Mouse (Mus musculus): ENCODE results near the gene Fgfr3. TPM values are rescaled to one million over a fixed set of nuclear protein-coding genes. Genes with fewer than 3 reads are reported as not detected.

The Fgfr3 gene
- polyA plus RNA-seq, 1 experiment from 2014 or later = 30.8 TPM

GRCm38 (mm10) chr5:33695718-33696121 is 25.8 kb upstream of the Fgfr3 start:
- no peak for DNase-seq (ENCODE audit: low spot score)
- Histone ChIP-seq H3K36me3 (ENCODE audit: control insufficient read depth, insufficient read depth, low read length) (no peaks in the 10 kb centered on the region), H3K9me3 (replicated peaks; ENCODE audit: control insufficient read depth, low read length) (no peaks in the 10 kb centered on the region), H3K27me3 (replicated peaks; ENCODE audit: control insufficient read depth, insufficient read depth, low read length) (no peaks in the 10 kb centered on the region), H3K27ac (ENCODE audit: low read depth, low read length) (peak overlapping the region; percentile 90), H3K4me2 (ENCODE audit: low read length) (peak overlapping the region; percentile 83), H3K4me3 (ENCODE audit: low read depth, low read length) (peak overlapping the region; percentile 43), H3K4me1 (ENCODE audit: control insufficient read depth, insufficient read depth, low read length) (peaks cover 62% of the 10 kb centered on the region), H3K9ac (ENCODE audit: low read length) (peak overlapping the region; percentile 65)
- under 1% methylated on average over 22 of the region's 24 CpGs for WGBS
- no peak; the same call in 1 of the 2 replicates for ATAC-seq

DNA sequence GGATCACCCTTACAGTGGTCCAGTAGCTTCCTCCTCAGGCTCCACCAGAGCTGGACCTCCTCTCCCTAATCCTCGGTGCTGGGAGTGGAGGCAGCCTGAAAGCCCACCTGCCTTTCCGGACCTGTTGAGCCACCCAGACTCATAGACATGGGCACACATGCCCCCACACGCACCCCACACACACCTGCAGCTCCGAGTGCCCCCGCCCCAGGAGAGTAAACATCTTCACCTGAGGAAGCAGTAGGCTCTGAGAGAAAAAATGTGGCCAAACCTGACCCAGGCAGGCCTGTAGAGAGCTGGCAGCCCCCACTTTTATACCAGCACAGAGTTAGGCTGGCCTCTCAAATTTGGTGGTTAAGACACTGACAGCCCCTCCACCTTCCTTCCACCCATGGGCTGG is 25.0 kb upstream of the Fgfr3 start:
- Histone ChIP-seq H3K27ac (ENCODE audit: low read depth, low read length) (peak overlapping the region; percentile 45; the same call in 1 of the 2 replicates), H3K4me3 (ENCODE audit: low read depth, low read length) (no peak overlapping the region), H3K9ac (ENCODE audit: low read length) (no peak overlapping the region), H3K9me3 (replicated peaks; ENCODE audit: control insufficient read depth, low read length) (no peaks in the 10 kb centered on the region), H3K36me3 (ENCODE audit: control insufficient read depth, insufficient read depth, low read length) (no peaks in the 10 kb centered on the region), H3K4me2 (ENCODE audit: low read length) (no peak overlapping the region), H3K4me1 (ENCODE audit: control insufficient read depth, insufficient read depth, low read length) (peaks cover 60% of the 10 kb centered on the region), H3K27me3 (replicated peaks; ENCODE audit: control insufficient read depth, insufficient read depth, low read length) (no peaks in the 10 kb centered on the region)
- WGBS = 34% methylated on average over 5 of the region's 5 CpGs
- no peak for DNase-seq (ENCODE audit: low spot score)
- no peak for ATAC-seq

DNA sequence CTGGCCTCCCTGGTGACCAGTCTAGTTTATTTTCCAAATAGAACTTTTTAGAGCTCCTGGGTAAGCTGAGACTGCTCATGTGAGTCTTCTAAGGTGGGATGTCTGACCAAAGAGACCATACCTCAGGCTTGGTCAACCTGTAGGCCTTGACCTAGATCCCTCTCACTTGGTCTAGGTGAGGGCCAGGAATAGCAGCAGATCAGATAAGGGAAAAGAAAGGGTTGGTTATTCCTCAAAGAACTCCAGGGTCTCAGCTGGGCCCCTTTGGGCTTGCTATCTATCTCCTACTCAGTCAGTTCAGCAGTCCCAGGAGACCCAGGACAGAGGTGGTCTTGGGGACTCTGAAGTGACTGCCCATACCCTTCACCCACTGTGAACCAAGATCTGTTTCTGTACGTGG is 23.9 kb upstream of the Fgfr3 start:
- DNase-seq (ENCODE audit: low spot score) (no peak), ATAC-seq (no peak)
- Histone ChIP-seq H3K9me3 (replicated peaks; ENCODE audit: control insufficient read depth, low read length) (no peaks in the 10 kb centered on the region), H3K4me2 (ENCODE audit: low read length) (peak overlapping the region; percentile 6; the same call in 1 of the 2 replicates), H3K36me3 (ENCODE audit: control insufficient read depth, insufficient read depth, low read length) (no peaks in the 10 kb centered on the region), H3K9ac (ENCODE audit: low read length) (no peak overlapping the region), H3K27me3 (replicated peaks; ENCODE audit: control insufficient read depth, insufficient read depth, low read length) (no peaks in the 10 kb centered on the region), H3K4me1 (ENCODE audit: control insufficient read depth, insufficient read depth, low read length) (peaks cover 57% of the 10 kb centered on the region), H3K27ac (ENCODE audit: low read depth, low read length) (peak overlapping the region; percentile 70; the same call in 1 of the 2 replicates), H3K4me3 (ENCODE audit: low read depth, low read length) (no peak overlapping the region)
- 0% methylated on average over 1 of the region's 1 CpGs for WGBS

GRCm38 (mm10) chr5:33697947-33698512 is 23.4 kb upstream of the Fgfr3 start:
- Histone ChIP-seq H3K4me1 (ENCODE audit: control insufficient read depth, insufficient read depth, low read length) (peaks cover 52% of the 10 kb centered on the region), H3K4me3 (ENCODE audit: low read depth, low read length) (no peak overlapping the region), H3K36me3 (ENCODE audit: control insufficient read depth, insufficient read depth, low read length) (no peaks in the 10 kb centered on the region), H3K9ac (ENCODE audit: low read length) (no peak overlapping the region), H3K27me3 (replicated peaks; ENCODE audit: control insufficient read depth, insufficient read depth, low read length) (no peaks in the 10 kb centered on the region), H3K27ac (ENCODE audit: low read depth, low read length) (peak overlapping the region; percentile 70; the same call in 1 of the 2 replicates), H3K4me2 (ENCODE audit: low read length) (peak overlapping the region; percentile 6; the same call in 1 of the 2 replicates), H3K9me3 (replicated peaks; ENCODE audit: control insufficient read depth, low read length) (no peaks in the 10 kb centered on the region)
- DNase-seq (ENCODE audit: low spot score) = peak; percentile 91
- peak; percentile 78 for ATAC-seq
- WGBS = 3% methylated on average over 13 of the region's 13 CpGs

- ATAC-seq (no peak), DNase-seq (ENCODE audit: low spot score) (no peak)
- H3K4me2 ChIP-seq (ENCODE audit: low read length) = no peak overlapping the region
- peaks cover 52% of the 10 kb centered on the region for H3K4me1 ChIP-seq (ENCODE audit: control insufficient read depth, insufficient read depth, low read length)
- H3K36me3 ChIP-seq (ENCODE audit: control insufficient read depth, insufficient read depth, low read length) = no peaks in the 10 kb centered on the region
- no peaks in the 10 kb centered on the region for H3K27me3 ChIP-seq (replicated peaks; ENCODE audit: control insufficient read depth, insufficient read depth, low read length)
- no peak overlapping the region for H3K4me3 ChIP-seq (ENCODE audit: low read depth, low read length)
- no peaks in the 10 kb centered on the region for H3K9me3 ChIP-seq (replicated peaks; ENCODE audit: control insufficient read depth, low read length)
- 58% methylated on average over 5 of the region's 5 CpGs for WGBS
- H3K9ac ChIP-seq (ENCODE audit: low read length) = no peak overlapping the region
- H3K27ac ChIP-seq (ENCODE audit: low read depth, low read length) = peak overlapping the region; percentile 70; the same call in 1 of the 2 replicates
Measured at GRCm38 (mm10) chr5:33698669-33699068, 22.8 kb upstream of the Fgfr3 start.

DNA sequence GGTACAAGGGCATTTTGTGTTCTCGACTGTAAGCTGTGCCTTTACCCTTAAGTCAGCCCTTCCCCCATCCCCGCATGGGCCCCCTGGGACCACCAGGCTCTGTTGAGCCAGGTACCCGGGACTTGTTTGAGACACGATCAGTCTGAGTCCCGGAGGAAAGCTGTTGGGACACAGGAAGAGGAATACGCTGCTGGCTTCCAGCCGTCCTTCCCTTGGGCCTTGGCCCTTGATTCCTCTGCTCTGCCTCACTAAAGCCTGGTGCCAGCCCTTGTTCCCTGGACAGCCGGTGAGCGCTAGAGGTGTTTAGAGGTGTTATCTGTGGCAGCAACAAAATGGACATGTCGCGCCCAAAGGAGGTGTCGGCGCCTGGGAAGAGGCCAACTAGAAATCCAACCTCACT is 21.5 kb upstream of the Fgfr3 start:
- Histone ChIP-seq H3K9ac (ENCODE audit: low read length) (0 out of 2 replicates have a peak overlapping the region, but pooled peaks have one; percentile 17), H3K4me1 (ENCODE audit: control insufficient read depth, insufficient read depth, low read length) (peaks cover 57% of the 10 kb centered on the region), H3K4me2 (ENCODE audit: low read length) (no peak overlapping the region), H3K27me3 (replicated peaks; ENCODE audit: control insufficient read depth, insufficient read depth, low read length) (no peaks in the 10 kb centered on the region), H3K27ac (ENCODE audit: low read depth, low read length) (peak overlapping the region; percentile 31; the same call in 1 of the 2 replicates), H3K9me3 (replicated peaks; ENCODE audit: control insufficient read depth, low read length) (no peaks in the 10 kb centered on the region), H3K36me3 (ENCODE audit: control insufficient read depth, insufficient read depth, low read length) (no peaks in the 10 kb centered on the region), H3K4me3 (ENCODE audit: low read depth, low read length) (no peak overlapping the region)
- WGBS = 40% methylated on average over 13 of the region's 13 CpGs
- DNase-seq (ENCODE audit: low spot score) = no peak
- no peak for ATAC-seq

- H3K9me3 ChIP-seq (replicated peaks; ENCODE audit: control insufficient read depth, low read length) = no peaks in the 10 kb centered on the region
- no peak for ATAC-seq
- DNase-seq (ENCODE audit: low spot score) = no peak
- WGBS = 78% methylated on average over 11 of the region's 11 CpGs
- H3K27me3 ChIP-seq (replicated peaks; ENCODE audit: control insufficient read depth, insufficient read depth, low read length) = no peaks in the 10 kb centered on the region
- no peak overlapping the region for H3K9ac ChIP-seq (ENCODE audit: low read length)
- no peaks in the 10 kb centered on the region for H3K36me3 ChIP-seq (ENCODE audit: control insufficient read depth, insufficient read depth, low read length)
- peaks cover 60% of the 10 kb centered on the region for H3K4me1 ChIP-seq (ENCODE audit: control insufficient read depth, insufficient read depth, low read length)
- no peak overlapping the region for H3K27ac ChIP-seq (ENCODE audit: low read depth, low read length)
- no peak overlapping the region for H3K4me3 ChIP-seq (ENCODE audit: low read depth, low read length)
- H3K4me2 ChIP-seq (ENCODE audit: low read length) = no peak overlapping the region
Measured at GRCm38 (mm10) chr5:33701832-33702231, 19.6 kb upstream of the Fgfr3 start.

GRCm38 (mm10) chr5:33703999-33704398 is 17.5 kb upstream of the Fgfr3 start:
- H3K4me1 ChIP-seq (ENCODE audit: control insufficient read depth, insufficient read depth, low read length) = peaks cover 43% of the 10 kb centered on the region
- peak; percentile 66 for DNase-seq (ENCODE audit: low spot score)
- no peak overlapping the region for H3K9ac ChIP-seq (ENCODE audit: low read length)

GRCm38 (mm10) chr5:33704945-33705611 is 16.4 kb upstream of the Fgfr3 start:
- no peak overlapping the region for H3K4me3 ChIP-seq (ENCODE audit: low read depth, low read length)
- H3K27ac ChIP-seq (ENCODE audit: low read depth, low read length) = peak overlapping the region; percentile 68
- no peaks in the 10 kb centered on the region for H3K36me3 ChIP-seq (ENCODE audit: control insufficient read depth, insufficient read depth, low read length)
- no peak overlapping the region for H3K4me2 ChIP-seq (ENCODE audit: low read length)
- 2% methylated on average over 11 of the region's 11 CpGs for WGBS
- DNase-seq (ENCODE audit: low spot score) = peak; percentile 79
- ATAC-seq = peak; percentile 83
- no peaks in the 10 kb centered on the region for H3K27me3 ChIP-seq (replicated peaks; ENCODE audit: control insufficient read depth, insufficient read depth, low read length)
- peaks cover 37% of the 10 kb centered on the region for H3K4me1 ChIP-seq (ENCODE audit: control insufficient read depth, insufficient read depth, low read length)
- no peaks in the 10 kb centered on the region for H3K9me3 ChIP-seq (replicated peaks; ENCODE audit: control insufficient read depth, low read length)
- no peak overlapping the region for H3K9ac ChIP-seq (ENCODE audit: low read length)

More at GRCm38 (mm10) chr5:33703999-33704398, 17.5 kb upstream of the Fgfr3 start:
- Histone ChIP-seq H3K36me3 (ENCODE audit: control insufficient read depth, insufficient read depth, low read length) (no peaks in the 10 kb centered on the region), H3K27ac (ENCODE audit: low read depth, low read length) (peak overlapping the region; percentile 68), H3K9me3 (replicated peaks; ENCODE audit: control insufficient read depth, low read length) (no peaks in the 10 kb centered on the region), H3K4me2 (ENCODE audit: low read length) (no peak overlapping the region), H3K27me3 (replicated peaks; ENCODE audit: control insufficient read depth, insufficient read depth, low read length) (no peaks in the 10 kb centered on the region), H3K4me3 (ENCODE audit: low read depth, low read length) (no peak overlapping the region)
- WGBS = 15% methylated on average over 8 of the region's 8 CpGs
- ATAC-seq = peak; percentile 65
